Mouse (Mus musculus) hindbrain, postnatal 0 days (tissue): Measurements from ENCODE around the gene Shf. TPM values are rescaled to one million over a fixed set of nuclear protein-coding genes. Genes with fewer than 3 reads are reported as not detected.

Experiments used
- ATAC-seq: fragments of 200-750 bp; cut with Nextera tagmentation; 2 replicates; pipeline ENCODE4 v1.8.0; 2017; ENCODE audit warnings: mild to moderate bottlenecking, moderate TSS enrichment, moderate library complexity
- DNase-seq: peaks from one replicate; pipeline ENCODE4 v3.0.0-alpha.2; 2015; ENCODE audit warnings: low spot score
- H3K27ac ChIP-seq: fragments of 300-500 bp; sonication (generic); 2 replicates; pipeline ENCODE4 v1.5.1; 2014; ENCODE audit warnings: mild to moderate bottlenecking
- H3K27me3 ChIP-seq: fragments of 300-500 bp; sonication (generic); 2 replicates; pipeline ENCODE4 v1.6.1; 2014; ENCODE audit warnings: low read length, mixed read lengths; ENCODE audit not compliant: insufficient read depth
- H3K36me3 ChIP-seq: fragments of 300-500 bp; sonication (generic); 2 replicates; pipeline ENCODE4 v1.6.1; 2014; ENCODE audit warnings: low read length, mixed read lengths; ENCODE audit not compliant: insufficient read depth
- H3K4me1 ChIP-seq: fragments of 300-500 bp; sonication (generic); 2 replicates; pipeline ENCODE4 v1.6.1; 2014; ENCODE audit warnings: antibody characterized with exemption, low read length, mixed read lengths; ENCODE audit not compliant: insufficient read depth
- H3K4me2 ChIP-seq: fragments of 300-500 bp; sonication (generic); 2 replicates; pipeline ENCODE4 v1.6.1; 2014; ENCODE audit warnings: low read depth, mild to moderate bottlenecking, low read length, moderate library complexity, mixed read lengths
- H3K4me3 ChIP-seq: fragments of 300-500 bp; sonication (generic); 2 replicates; pipeline ENCODE4 v1.5.1; 2014; ENCODE audit warnings: low read length
- H3K9ac ChIP-seq: fragments of 300-500 bp; sonication (generic); replicated peaks from 2 replicates; pipeline ENCODE4 v1.6.1; 2014; ENCODE audit warnings: mild to moderate bottlenecking, low read length, moderate library complexity, mixed read lengths
- H3K9me3 ChIP-seq: fragments of 300-500 bp; sonication (generic); 2 replicates; pipeline ENCODE4 v1.6.1; 2016; ENCODE audit warnings: low read length, mixed read lengths
- CTCF ChIP-seq: IDR thresholded peaks from 2 replicates; pipeline ENCODE4 v1.5.1; 2016; ENCODE audit warnings: antibody characterized with exemption, control low read depth, low read depth
- WGBS: fragments of 180-500 bp; shearing (Covaris S2); extraction: QIAGEN DNeasy Blood & Tissue Kit; methylation state at CpG from one replicate; pipeline ENCODE4 v1.1.7; 2014; 5-methylcytosine and 5-hydroxymethylcytosine counted together
- polyA plus RNA-seq: library from polyadenylated mRNA; unstranded; fragments of >200 nt; fragmentation: Nextera tagmentation; extraction: Ambion mirVana; gene quantifications from 2 replicates; pipeline ENCODE4 v1.2.1, GENCODE M21; 2015
- total RNA-seq: library from RNA; depleted of rRNA; stranded (reverse); fragments of >200 nt; gene quantifications from 2 replicates; pipeline ENCODE4 v1.2.3, GENCODE M21; 2014

Shf gene
- total and polyA plus RNA-seq, 2 experiments from 2014 or later = 12.2 to 134 TPM

DNA sequence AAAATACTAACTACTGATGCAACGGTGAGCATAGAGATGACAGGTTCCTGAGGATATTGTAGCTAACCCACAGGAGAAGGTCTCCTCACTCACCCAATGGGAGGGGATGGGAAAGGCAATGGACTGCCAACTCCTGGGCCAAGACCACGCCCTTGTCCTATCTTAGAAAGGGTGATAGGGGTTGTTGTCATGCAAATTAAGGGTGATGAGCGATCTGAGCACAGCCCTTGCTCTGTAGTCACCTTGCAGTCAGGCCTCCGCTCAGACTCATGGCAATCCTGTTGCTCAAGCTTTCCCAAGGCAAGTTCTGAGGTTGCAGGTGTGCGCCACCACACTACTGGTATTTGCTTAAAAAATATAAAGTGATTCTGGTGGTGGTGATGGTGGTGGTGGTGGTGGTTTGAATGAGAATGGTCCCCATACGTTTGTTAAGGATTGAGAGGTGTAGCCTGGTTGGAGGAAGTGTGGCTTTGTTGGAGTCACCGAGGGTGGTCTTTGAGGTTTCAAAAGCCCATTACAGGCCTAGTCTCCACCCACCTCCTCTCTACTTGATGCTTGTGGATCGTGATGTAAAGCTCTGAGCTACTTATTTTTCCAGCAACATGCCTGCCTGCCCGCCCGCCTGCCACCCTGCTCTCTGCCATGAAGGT, 1.3 kb upstream of the Shf start:
- TF ChIP-seq CTCF = no peak
- H3K27me3 ChIP-seq = no peaks in the 10 kb centered on the region
- H3K27ac ChIP-seq = no peak overlapping the region
- peak overlapping the region; percentile 90; the same call in 1 of the 2 replicates for H3K4me2 ChIP-seq
- peaks cover 11% of the 10 kb centered on the region for H3K4me1 ChIP-seq
- ATAC-seq (no peak), DNase-seq (no peak)
- H3K9ac ChIP-seq = no peak overlapping the region
- WGBS = 45% methylated on average over 10 of the region's 10 CpGs
- no peaks in the 10 kb centered on the region for H3K9me3 ChIP-seq
- no peaks in the 10 kb centered on the region for H3K36me3 ChIP-seq
- H3K4me3 ChIP-seq = no peak overlapping the region

DNA sequence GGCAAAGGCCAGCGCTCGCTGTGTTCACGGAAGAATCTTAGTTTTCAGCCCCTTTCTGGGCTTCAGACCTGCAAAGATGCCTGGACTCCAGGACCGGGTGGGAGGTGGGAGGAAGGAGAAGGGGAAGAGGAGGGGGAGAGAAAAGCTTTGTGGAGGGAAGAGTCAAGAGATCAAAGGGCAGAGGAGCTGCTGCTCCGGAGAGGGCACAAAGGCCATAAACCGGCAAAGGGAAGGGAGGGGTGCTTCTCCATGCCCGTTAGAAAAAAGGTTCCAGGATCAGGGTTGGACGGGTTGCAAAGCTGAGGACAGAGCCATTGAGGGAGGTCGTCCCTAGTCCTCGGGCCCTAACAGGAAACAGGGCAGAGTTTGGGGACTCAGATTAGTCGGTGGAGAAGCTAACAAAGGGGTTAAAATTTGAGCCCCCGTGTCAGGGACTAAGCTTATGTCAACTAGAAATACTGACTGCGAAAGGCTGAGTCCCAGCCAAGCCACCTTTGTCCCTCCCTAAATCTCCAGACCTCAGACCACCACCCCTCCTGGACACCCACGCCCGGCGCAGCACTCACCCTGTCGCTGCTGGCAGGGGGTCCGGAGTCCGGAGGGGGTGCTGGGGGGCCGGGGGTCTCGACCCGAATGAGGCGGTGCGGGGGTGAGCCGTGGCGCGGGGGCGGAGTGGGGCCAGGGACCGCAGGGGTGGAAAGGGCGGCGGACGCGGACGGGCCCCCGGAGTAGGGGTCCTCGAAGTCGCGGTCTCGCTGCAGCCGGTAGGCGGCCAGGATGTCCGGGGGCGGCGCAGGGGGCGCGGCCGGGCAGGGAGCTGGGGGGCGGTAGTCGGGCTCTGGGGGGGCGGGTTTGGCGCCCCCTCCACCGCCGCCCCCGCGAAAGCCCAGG, 636 bp downstream of the Shf start:
- no peaks in the 10 kb centered on the region for H3K27me3 ChIP-seq
- no peaks in the 10 kb centered on the region; the same call in 1 of the 2 replicates for H3K36me3 ChIP-seq
- ATAC-seq = peak; percentile 61
- H3K27ac ChIP-seq = peak overlapping the region; percentile 78
- no peak for TF ChIP-seq CTCF
- H3K4me2 ChIP-seq = peak overlapping the region; percentile 90
- H3K4me1 ChIP-seq = peaks cover 11% of the 10 kb centered on the region
- peak; percentile 46 for DNase-seq
- peak overlapping the region; percentile 87 for H3K9ac ChIP-seq
- peak overlapping the region; percentile 87 for H3K4me3 ChIP-seq
- under 1% methylated on average over 32 of the region's 55 CpGs for WGBS
- no peaks in the 10 kb centered on the region for H3K9me3 ChIP-seq

DNA sequence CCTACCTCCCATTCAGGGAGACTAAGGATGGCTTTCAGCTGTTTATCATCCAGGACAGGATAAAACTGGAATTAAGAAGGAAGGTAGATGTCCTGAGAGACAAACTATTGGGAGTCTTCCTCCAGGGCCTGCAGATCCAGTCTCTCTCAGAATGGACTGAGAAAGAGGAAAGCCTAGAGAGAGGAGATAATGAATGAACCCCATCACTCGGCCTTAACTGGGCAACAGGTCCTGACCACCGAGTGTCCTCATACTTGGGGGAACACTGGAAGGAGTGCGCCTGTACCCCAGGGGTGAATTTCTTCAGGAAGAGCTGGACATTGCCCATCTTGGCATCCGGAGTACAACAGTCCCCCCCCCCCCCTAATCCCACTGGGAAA, 1.3 kb downstream of the Shf start:
- Histone ChIP-seq H3K9ac (peak overlapping the region; percentile 87), H3K27me3 (no peaks in the 10 kb centered on the region), H3K4me1 (peaks cover 11% of the 10 kb centered on the region), H3K4me3 (peak overlapping the region; percentile 87), H3K9me3 (no peaks in the 10 kb centered on the region), H3K4me2 (peak overlapping the region; percentile 90), H3K27ac (peak overlapping the region; percentile 78), H3K36me3 (no peaks in the 10 kb centered on the region; the same call in 1 of the 2 replicates)
- ATAC-seq (no peak), DNase-seq (no peak)
- TF ChIP-seq CTCF = no peak
- WGBS = 4% methylated on average over 4 of the region's 4 CpGs

DNA sequence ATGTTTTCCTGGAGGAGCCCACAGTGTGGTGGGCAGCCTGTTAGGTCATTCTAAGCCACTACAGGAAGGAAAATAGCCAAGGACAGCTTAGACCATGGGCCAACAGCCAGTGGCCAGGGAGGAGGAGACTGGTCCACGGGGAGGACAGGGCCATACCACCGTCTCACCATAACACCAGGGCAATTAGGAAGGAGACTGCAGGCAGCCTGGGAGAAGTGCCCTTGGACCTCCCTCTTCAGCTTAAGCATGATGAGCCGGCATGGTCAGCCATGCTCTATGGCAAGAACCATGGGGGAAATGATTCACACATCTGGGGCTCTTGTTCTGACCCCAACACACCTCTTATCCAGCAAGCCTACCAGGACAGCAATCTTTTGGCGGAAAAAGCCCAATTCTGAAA, 1.8 kb downstream of the Shf start:
- peak overlapping the region; percentile 87 for H3K4me3 ChIP-seq
- H3K9me3 ChIP-seq = no peaks in the 10 kb centered on the region
- no peak for TF ChIP-seq CTCF
- DNase-seq (no peak), ATAC-seq (no peak)
- peak overlapping the region; percentile 90 for H3K4me2 ChIP-seq
- H3K9ac ChIP-seq = peak overlapping the region; percentile 87; the same call in 1 of the 2 replicates
- no peaks in the 10 kb centered on the region for H3K27me3 ChIP-seq
- H3K4me1 ChIP-seq = peaks cover 16% of the 10 kb centered on the region
- peak overlapping the region; percentile 78 for H3K27ac ChIP-seq
- WGBS = 27% methylated on average over 4 of the region's 4 CpGs
- H3K36me3 ChIP-seq = no peaks in the 10 kb centered on the region; the same call in 1 of the 2 replicates

DNA sequence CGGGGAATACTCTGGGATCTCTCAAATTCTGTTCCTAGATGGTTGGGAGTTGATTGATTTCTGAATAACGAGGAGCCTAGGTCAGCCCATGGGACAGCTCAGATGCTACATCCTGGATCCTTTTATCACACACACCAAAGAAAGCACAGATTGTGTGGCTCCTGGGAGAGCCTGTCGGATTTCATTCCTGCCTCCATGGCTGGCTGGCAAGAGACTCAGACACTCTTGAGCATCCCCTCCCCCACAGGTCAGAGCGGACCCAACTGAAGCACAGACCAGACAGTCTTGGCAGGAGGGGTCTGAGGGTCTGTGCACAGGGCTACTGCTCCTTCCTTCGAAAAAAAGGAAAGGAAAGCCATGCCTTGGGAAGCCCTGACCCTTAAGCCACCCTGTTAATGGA, 2.3 kb downstream of the Shf start:
- ATAC-seq (no peak), DNase-seq (peak; percentile 62)
- peak overlapping the region; percentile 87 for H3K4me3 ChIP-seq
- H3K27me3 ChIP-seq = no peaks in the 10 kb centered on the region
- H3K9ac ChIP-seq = peak overlapping the region; percentile 31; the same call in 1 of the 2 replicates
- H3K27ac ChIP-seq = peak overlapping the region; percentile 78
- no peaks in the 10 kb centered on the region; the same call in 1 of the 2 replicates for H3K36me3 ChIP-seq
- peaks cover 16% of the 10 kb centered on the region for H3K4me1 ChIP-seq
- WGBS = 17% methylated on average over 5 of the region's 5 CpGs
- no peaks in the 10 kb centered on the region for H3K9me3 ChIP-seq
- H3K4me2 ChIP-seq = peak overlapping the region; percentile 90
- TF ChIP-seq CTCF = no peak

DNA sequence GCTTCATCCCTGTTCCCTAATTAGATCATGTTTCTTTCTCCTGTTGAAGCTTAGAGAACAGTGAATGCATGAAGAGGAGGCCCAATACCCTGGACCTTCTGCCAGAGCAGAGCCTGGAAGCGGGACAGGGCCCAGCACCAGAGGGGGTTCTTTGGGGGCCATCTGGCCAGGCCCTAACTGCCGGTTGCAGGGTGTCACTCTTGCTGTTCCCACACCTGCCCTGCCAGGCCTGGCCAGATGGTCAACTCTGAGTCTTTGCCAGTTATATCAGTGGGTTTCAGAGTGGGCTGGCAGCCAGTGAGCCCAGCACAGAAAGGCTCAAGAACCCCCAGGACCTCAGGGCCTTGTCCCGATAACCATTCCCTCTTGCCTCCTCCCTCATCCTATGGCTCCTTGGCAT, 2.9 kb downstream of the Shf start:
- Histone ChIP-seq H3K27ac (peak overlapping the region; percentile 78), H3K4me1 (peaks cover 16% of the 10 kb centered on the region), H3K36me3 (no peaks in the 10 kb centered on the region; the same call in 1 of the 2 replicates), H3K9ac (peak overlapping the region; percentile 31; the same call in 1 of the 2 replicates), H3K27me3 (no peaks in the 10 kb centered on the region), H3K4me3 (peak overlapping the region; percentile 87; the same call in 1 of the 2 replicates), H3K4me2 (peak overlapping the region; percentile 90), H3K9me3 (no peaks in the 10 kb centered on the region)
- no peak for TF ChIP-seq CTCF
- peak; percentile 76 for DNase-seq
- ATAC-seq = peak; percentile 8; the same call in 1 of the 2 replicates
- WGBS = 25% methylated on average over 3 of the region's 3 CpGs
